Mouse (Mus musculus) MEL (cell line): ENCODE results near the gene Jarid2. TPM values are rescaled to one million over a fixed set of nuclear protein-coding genes. Genes with fewer than 3 reads are reported as not detected.
A peak's percentile ranks its signal among the peaks of the same experiment; 100 is the strongest.

Experiments used
- DNase-seq: peaks from one replicate; pipeline ENCODE4 v3.0.0; 2011; ENCODE audit warnings: low read depth, low spot score
- H3K27ac ChIP-seq: 2 replicates; pipeline ENCODE4 v1.5.1; 2012; ENCODE audit warnings: low read depth, mild to moderate bottlenecking, control low read depth, low read length, moderate library complexity; ENCODE audit not compliant: control insufficient read depth
- H3K27me3 ChIP-seq, 2 experiments: fragments of 150-350 bp in 1 of 2; sonication (generic) in 1 of 2; 2 replicates each; pipeline ENCODE4 v1.6.1; 2012; ENCODE audit warnings: low read length in 2 of 2, mild to moderate bottlenecking in 2 of 2, improper control_type of control experiment in 1 of 2, moderate library complexity in 1 of 2; ENCODE audit not compliant: insufficient read depth in 2 of 2, control insufficient read depth in 1 of 2
- H3K36me3 ChIP-seq, 2 experiments: 2 replicates each; pipeline ENCODE4 v1.6.1; 2012 to 2014; ENCODE audit warnings: low read length in 2 of 2, improper control_type of control experiment in 1 of 2, inconsistent platforms in 1 of 2, mild to moderate bottlenecking in 1 of 2; ENCODE audit not compliant: insufficient read depth in 2 of 2, control insufficient read depth in 1 of 2
- H3K4me1 ChIP-seq, 2 experiments: fragments of 150-350 bp in 1 of 2; sonication (generic) in 1 of 2; 2 replicates each; pipeline ENCODE4 v1.6.1; 2012; ENCODE audit warnings: low read length in 2 of 2, improper control_type of control experiment in 1 of 2, mild to moderate bottlenecking in 1 of 2; ENCODE audit not compliant: insufficient read depth in 2 of 2, control insufficient read depth in 1 of 2
- H3K4me3 ChIP-seq, 2 experiments: fragments of 150-350 bp in 1 of 2; sonication (generic) in 1 of 2; 2 replicates each; pipeline ENCODE4 v1.5.1; 2012; ENCODE audit warnings: low read depth in 2 of 2, low read length in 2 of 2, mild to moderate bottlenecking in 2 of 2, moderate library complexity in 2 of 2, control low read depth in 1 of 2, improper control_type of control experiment in 1 of 2; ENCODE audit not compliant: control insufficient read depth in 1 of 2, insufficient read depth in 1 of 2
- H3K79me2 ChIP-seq: 2 replicates; pipeline ENCODE4 v1.6.1; 2012; ENCODE audit warnings: mild to moderate bottlenecking, low read length, moderate library complexity; ENCODE audit not compliant: control insufficient read depth, poor library complexity, insufficient read depth
- H3K9ac ChIP-seq: 2 replicates; pipeline ENCODE4 v1.6.1; 2012; ENCODE audit warnings: low read depth, mild to moderate bottlenecking, control low read depth, low read length, moderate library complexity; ENCODE audit not compliant: control insufficient read depth, poor library complexity, severe bottlenecking
- H3K9me3 ChIP-seq: fragments of 150-350 bp; sonication (generic); replicated peaks from 2 replicates; pipeline ENCODE4 v1.6.1; 2012; ENCODE audit warnings: mild to moderate bottlenecking, low read length, improper control_type of control experiment, moderate library complexity; ENCODE audit not compliant: insufficient read depth
- BHLHE40 ChIP-seq: IDR thresholded peaks from 2 replicates; pipeline ENCODE4 v1.6.1; 2012; ENCODE audit warnings: low read depth, mild to moderate bottlenecking, inconsistent platforms, low read length, improper control_type of control experiment, borderline replicate concordance
- CHD2 ChIP-seq: IDR thresholded peaks from 2 replicates; pipeline ENCODE4 v1.6.1; 2011; ENCODE audit warnings: low read length, improper control_type of control experiment
- CTCF ChIP-seq, 3 experiments: IDR thresholded peaks in 2 of 3; conservative IDR thresholded peaks in 1 of 3; 2 replicates each; pipeline ENCODE4 v1.5.1; 2011 to 2012; ENCODE audit warnings: low read length in 3 of 3, low read depth in 2 of 3, mild to moderate bottlenecking in 2 of 3, improper control_type of control experiment in 1 of 3, inconsistent platforms in 1 of 3, mixed read lengths in 1 of 3, moderate library complexity in 1 of 3; ENCODE audit not compliant: control insufficient read depth in 1 of 3, insufficient read depth in 1 of 3, poor library complexity in 1 of 3, severe bottlenecking in 1 of 3
- ELF1 ChIP-seq: IDR thresholded peaks from 2 replicates; pipeline ENCODE4 v1.6.1; 2014; ENCODE audit warnings: low read depth, mild to moderate bottlenecking, inconsistent platforms, low read length, improper control_type of control experiment, moderate library complexity
- ETS1 ChIP-seq: IDR thresholded peaks from 2 replicates; pipeline ENCODE4 v1.6.1; 2012; ENCODE audit warnings: low read depth, mild to moderate bottlenecking, inconsistent platforms, low read length, improper control_type of control experiment, moderate library complexity
- GABPA ChIP-seq: IDR thresholded peaks from 2 replicates; pipeline ENCODE4 v1.6.1; 2012; ENCODE audit warnings: low read depth, mild to moderate bottlenecking, inconsistent platforms, low read length, improper control_type of control experiment, moderate library complexity
- KAT2A ChIP-seq: conservative IDR thresholded peaks from 2 replicates; pipeline ENCODE4 v1.6.1; 2012; ENCODE audit warnings: low read depth, low read length, improper control_type of control experiment, inconsistent platforms
- MAX ChIP-seq: IDR thresholded peaks from 2 replicates; pipeline ENCODE4 v1.6.1; 2011; ENCODE audit warnings: low read length, improper control_type of control experiment
- NELFE ChIP-seq: IDR thresholded peaks from 2 replicates; pipeline ENCODE4 v1.6.1; 2011; ENCODE audit warnings: low read depth, low read length, improper control_type of control experiment
- NRF1 ChIP-seq: IDR thresholded peaks from 2 replicates; pipeline ENCODE4 v1.6.1; 2014; ENCODE audit warnings: low read depth, mild to moderate bottlenecking, inconsistent platforms, low read length, improper control_type of control experiment, moderate library complexity; ENCODE audit not compliant: poor library complexity, insufficient read depth, severe bottlenecking
- POLR2A ChIP-seq, 2 experiments: IDR thresholded peaks; 2 replicates each; pipeline ENCODE4 v1.6.1; 2011 to 2012; ENCODE audit warnings: low read length in 2 of 2, mild to moderate bottlenecking in 2 of 2, control low read depth in 1 of 2, improper control_type of control experiment in 1 of 2, low read depth in 1 of 2, moderate library complexity in 1 of 2; ENCODE audit not compliant: control insufficient read depth in 1 of 2, insufficient read depth in 1 of 2, poor library complexity in 1 of 2
- POLR2AphosphoS5 ChIP-seq: IDR thresholded peaks from 2 replicates; pipeline ENCODE4 v1.6.1; 2012; ENCODE audit warnings: low read depth, borderline replicate concordance, mild to moderate bottlenecking, inconsistent platforms, low read length, moderate library complexity, mixed read lengths
- RAD21 ChIP-seq: IDR thresholded peaks from 2 replicates; pipeline ENCODE4 v1.6.1; 2011; ENCODE audit warnings: mild to moderate bottlenecking, low read depth, low read length, improper control_type of control experiment
- SIN3A ChIP-seq: IDR thresholded peaks from 2 replicates; pipeline ENCODE4 v1.6.1; 2012; ENCODE audit warnings: low read length, improper control_type of control experiment, inconsistent platforms
- SMC3 ChIP-seq: IDR thresholded peaks from 2 replicates; pipeline ENCODE4 v1.6.1; 2011; ENCODE audit warnings: low read depth, low read length, improper control_type of control experiment
- TBP ChIP-seq: IDR thresholded peaks from 2 replicates; pipeline ENCODE4 v1.8.0; 2011; ENCODE audit warnings: low read depth, low read length, improper control_type of control experiment
- TCF12 ChIP-seq: IDR thresholded peaks from 2 replicates; pipeline ENCODE4 v1.6.1; 2014; ENCODE audit warnings: low read depth, mild to moderate bottlenecking, inconsistent platforms, low read length, improper control_type of control experiment, moderate library complexity
- USF1 ChIP-seq: IDR thresholded peaks from 2 replicates; pipeline ENCODE4 v1.6.1; 2014; ENCODE audit warnings: low read depth, mild to moderate bottlenecking, inconsistent platforms, low read length, improper control_type of control experiment, moderate library complexity
- USF2 ChIP-seq, 2 experiments: IDR thresholded peaks; 2 replicates each; pipeline ENCODE4 v1.6.1; 2011 to 2012; ENCODE audit warnings: improper control_type of control experiment in 2 of 2, low read length in 2 of 2, borderline replicate concordance in 1 of 2, inconsistent platforms in 1 of 2, low read depth in 1 of 2, mild to moderate bottlenecking in 1 of 2; ENCODE audit not compliant: insufficient read depth in 1 of 2
- ZC3H11A ChIP-seq: IDR thresholded peaks from 2 replicates; pipeline ENCODE4 v1.6.1; 2012; ENCODE audit warnings: low read depth, mild to moderate bottlenecking, inconsistent platforms, low read length, improper control_type of control experiment
- ZKSCAN1 ChIP-seq: IDR thresholded peaks from 2 replicates; pipeline ENCODE4 v1.6.1; 2012; ENCODE audit warnings: low read depth, mild to moderate bottlenecking, inconsistent platforms, low read length, improper control_type of control experiment, moderate library complexity
- ZNF384 ChIP-seq: IDR thresholded peaks from 2 replicates; pipeline ENCODE4 v1.6.1; 2012; ENCODE audit warnings: low read depth, mild to moderate bottlenecking, inconsistent platforms, low read length, improper control_type of control experiment
- polyA plus RNA-seq, 2 experiments: library from polyadenylated mRNA; stranded (reverse) in 1 of 2; unstranded in 1 of 2; fragments of >175 nt in 1 of 2; fragments of >200 nt in 1 of 2; gene quantifications; 2 replicates each; pipeline versions ENCODE4 v1.2.1 to v1.2.4; 2012; ENCODE audit warnings: low replicate concordance in 2 of 2, low read depth in 1 of 2; ENCODE audit not compliant: insufficient read length in 2 of 2, insufficient read depth in 1 of 2, missing spikeins in 1 of 2
- total RNA-seq: library from RNA; depleted of rRNA; stranded (reverse); fragments of 300-350 nt; gene quantifications from 2 replicates; pipeline ENCODE4 v1.2.3, GENCODE M21; 2012

The Jarid2 gene
- total and polyA plus RNA-seq, 3 experiments = 5.4 to 76.5 (median 21.2) TPM

DNA sequence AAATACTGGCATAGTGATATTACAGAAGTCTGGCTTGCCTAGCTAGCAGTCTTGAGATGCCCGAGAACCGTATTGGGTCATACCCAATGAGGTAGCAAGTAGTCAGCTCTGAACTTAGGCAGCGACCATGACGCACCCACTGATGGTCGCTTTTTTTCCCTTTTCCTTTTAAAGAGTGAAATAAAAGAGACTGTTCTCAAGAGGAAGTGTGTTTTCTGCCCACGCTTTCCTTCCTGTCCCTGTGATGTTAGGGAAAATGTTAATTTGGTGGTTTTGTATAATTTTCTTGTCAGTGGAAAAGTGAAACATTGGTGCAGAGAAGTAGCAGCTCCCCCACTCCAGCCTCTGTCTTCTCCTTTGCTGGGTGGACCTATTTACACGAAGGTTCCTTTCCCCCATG, 70.8 kb downstream of the Jarid2 start:
- Histone ChIP-seq H3K9ac (no peak overlapping the region), H3K4me1 (peaks cover 0 to 8% of the 10 kb centered on the region in 2 experiments; a peak in 2 of 4 replicates), H3K9me3 (no peaks in the 10 kb centered on the region), H3K27ac (no peak overlapping the region), H3K36me3 (peaks cover 0 to 10% of the 10 kb centered on the region in 2 experiments; a peak in 2 of 4 replicates), H3K4me3 (no peak overlapping the region), H3K27me3 (no peaks in the 10 kb centered on the region), H3K79me2 (no peaks in the 10 kb centered on the region)
- TF ChIP-seq POLR2A (IDR thresholded peaks at IDR 0.05; ENCODE audit: control insufficient read depth in 1 of 2, insufficient read depth in 1 of 2, low read depth in 1 of 2, low read length in 2 of 2, poor library complexity in 1 of 2) (no peak), KAT2A (no peak), SIN3A (no peak), CHD2 (no peak), USF2 (IDR thresholded peaks at IDR 0.05; ENCODE audit: borderline replicate concordance in 1 of 2, insufficient read depth in 1 of 2, low read depth in 1 of 2, low read length in 2 of 2) (no peak), ETS1 (no peak), POLR2AphosphoS5 (no peak), ELF1 (no peak), ZC3H11A (no peak), RAD21 (no peak), USF1 (no peak), BHLHE40 (no peak), MAX (no peak), CTCF (IDR thresholded peaks at IDR 0.05 in 2 of 3, conservative IDR thresholded peaks at IDR 0.05 in 1 of 3; ENCODE audit: control insufficient read depth in 1 of 3, insufficient read depth in 1 of 3, low read depth in 2 of 3, low read length in 3 of 3, poor library complexity in 1 of 3, severe bottlenecking in 1 of 3) (no peak), GABPA (no peak), ZKSCAN1 (no peak), NRF1 (no peak), TCF12 (no peak), TBP (no peak), ZNF384 (no peak)
- no peak for DNase-seq

DNA sequence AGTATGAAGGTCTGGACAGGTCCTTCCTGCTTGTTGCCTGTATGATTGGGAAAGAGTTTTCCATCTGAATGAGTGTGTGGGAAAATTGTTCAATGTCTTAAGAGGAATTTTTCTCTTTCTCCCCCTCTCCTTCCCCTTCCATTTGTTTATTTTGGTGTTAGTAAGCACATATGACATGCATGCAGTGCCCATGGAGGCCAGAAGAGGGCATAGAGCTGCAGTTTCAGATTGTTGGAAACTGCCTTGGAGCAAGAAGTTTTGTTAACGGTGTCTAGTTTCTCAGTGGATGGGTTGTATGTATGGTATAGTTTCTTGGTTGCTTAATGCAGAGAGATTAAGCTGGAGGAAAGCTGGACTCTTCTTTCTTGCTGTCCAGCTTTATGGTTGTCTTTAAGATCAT, 75.6 kb downstream of the Jarid2 start:
- H3K9ac ChIP-seq = no peak overlapping the region
- H3K4me3 ChIP-seq = no peak overlapping the region
- H3K9me3 ChIP-seq = no peaks in the 10 kb centered on the region
- H3K4me1 ChIP-seq = peaks cover 0 to 5% of the 10 kb centered on the region in 2 experiments; a peak in 2 of 4 replicates
- no peaks in the 10 kb centered on the region for H3K27me3 ChIP-seq
- H3K79me2 ChIP-seq = no peaks in the 10 kb centered on the region
- H3K36me3 ChIP-seq = peaks cover 0 to 7% of the 10 kb centered on the region in 2 experiments; a peak in 2 of 4 replicates
- peak; percentile 73 for DNase-seq
- H3K27ac ChIP-seq = no peak overlapping the region
- TF ChIP-seq RAD21 (peak; percentile 17), CTCF (IDR thresholded peaks at IDR 0.05 in 2 of 3, conservative IDR thresholded peaks at IDR 0.05 in 1 of 3; ENCODE audit: control insufficient read depth in 1 of 3, insufficient read depth in 1 of 3, low read depth in 2 of 3, low read length in 3 of 3, poor library complexity in 1 of 3, severe bottlenecking in 1 of 3) (peak; percentile 51 to 70 (median 59)), ZNF384 (no peak), SMC3 (peak; percentile 60), NRF1 (no peak), TCF12 (no peak), CHD2 (no peak), USF1 (no peak), NELFE (no peak)
